Mouse (Mus musculus): ENCODE results near the gene Myo1d. TPM values are rescaled to one million over a fixed set of nuclear protein-coding genes. Genes with fewer than 3 reads are reported as not detected.

Myo1d gene
- total and polyA plus RNA-seq, 2 experiments from 2014 or later: 1.8 to 2.5 TPM

GRCm38 (mm10) chr11:80506483-80506882 lies 273.3 kb downstream of the Myo1d start:
- no peak overlapping the region for H3K9ac ChIP-seq (replicated peaks; ENCODE audit: low read length, poor library complexity, severe bottlenecking)
- no peaks in the 10 kb centered on the region for H3K27me3 ChIP-seq (ENCODE audit: insufficient read depth, low read length)
- no peak overlapping the region for H3K4me3 ChIP-seq (ENCODE audit: low read depth, low read length)
- H3K4me1 ChIP-seq (ENCODE audit: insufficient read depth, low read length): peaks cover 32% of the 10 kb centered on the region
- H3K36me3 ChIP-seq (ENCODE audit: insufficient read depth, low read length): no peaks in the 10 kb centered on the region
- no peak for TF ChIP-seq CTCF (IDR thresholded peaks at IDR 0.05)
- no peak for DNase-seq (ENCODE audit: low spot score)
- no peaks in the 10 kb centered on the region for H3K9me3 ChIP-seq (ENCODE audit: low read length)
- no peak for ATAC-seq (ENCODE audit: low FRiP score)
- H3K4me2 ChIP-seq (ENCODE audit: low read depth, low read length, poor library complexity, severe bottlenecking): no peak overlapping the region
- H3K27ac ChIP-seq (ENCODE audit: low read depth, low read length): no peak overlapping the region

GRCm38 (mm10) chr11:80505581-80505980 lies 274.2 kb downstream of the Myo1d start:
- ATAC-seq (ENCODE audit: low FRiP score): no peak
- Histone ChIP-seq H3K9me3 (ENCODE audit: low read length) (no peaks in the 10 kb centered on the region), H3K27me3 (ENCODE audit: insufficient read depth, low read length) (no peaks in the 10 kb centered on the region), H3K4me3 (ENCODE audit: low read depth, low read length) (no peak overlapping the region), H3K4me1 (ENCODE audit: insufficient read depth, low read length) (peaks cover 32% of the 10 kb centered on the region), H3K27ac (ENCODE audit: low read depth, low read length) (peak overlapping the region; percentile 99), H3K4me2 (ENCODE audit: low read depth, low read length, poor library complexity, severe bottlenecking) (no peak overlapping the region), H3K9ac (replicated peaks; ENCODE audit: low read length, poor library complexity, severe bottlenecking) (no peak overlapping the region), H3K36me3 (ENCODE audit: insufficient read depth, low read length) (no peaks in the 10 kb centered on the region)
- no peak for TF ChIP-seq CTCF (IDR thresholded peaks at IDR 0.05)
- no peak for DNase-seq (ENCODE audit: low spot score)
- whole genome bisulfite sequencing: 92% methylated on average over 3 of the region's 3 CpGs

- peak overlapping the region; percentile 99 for H3K27ac ChIP-seq (ENCODE audit: low read depth, low read length)
- no peaks in the 10 kb centered on the region for H3K9me3 ChIP-seq (ENCODE audit: low read length)
- H3K27me3 ChIP-seq (ENCODE audit: insufficient read depth, low read length): no peaks in the 10 kb centered on the region
- no peak overlapping the region for H3K4me3 ChIP-seq (ENCODE audit: low read depth, low read length)
- ATAC-seq (ENCODE audit: low FRiP score) (peak; percentile 17; the same call in 1 of the 2 replicates), DNase-seq (ENCODE audit: low spot score) (no peak)
- WGBS: 28% methylated on average over 6 of the region's 6 CpGs
- H3K4me2 ChIP-seq (ENCODE audit: low read depth, low read length, poor library complexity, severe bottlenecking): no peak overlapping the region
- H3K9ac ChIP-seq (replicated peaks; ENCODE audit: low read length, poor library complexity, severe bottlenecking): peak overlapping the region; percentile 29; the same call in 1 of the 2 replicates
- peaks cover 32% of the 10 kb centered on the region for H3K4me1 ChIP-seq (ENCODE audit: insufficient read depth, low read length)
- H3K36me3 ChIP-seq (ENCODE audit: insufficient read depth, low read length): no peaks in the 10 kb centered on the region
- no peak for TF ChIP-seq CTCF (IDR thresholded peaks at IDR 0.05)
These were observed 275.1 kb downstream of the Myo1d start for GRCm38 (mm10) chr11:80504519-80505385.

- peak; percentile 56 for TF ChIP-seq CTCF (IDR thresholded peaks at IDR 0.05)
- DNase-seq (ENCODE audit: low spot score): peak; percentile 98
- H3K4me1 ChIP-seq (ENCODE audit: insufficient read depth, low read length): peaks cover 35% of the 10 kb centered on the region
- H3K27me3 ChIP-seq (ENCODE audit: insufficient read depth, low read length): no peaks in the 10 kb centered on the region
- no peak overlapping the region for H3K4me2 ChIP-seq (ENCODE audit: low read depth, low read length, poor library complexity, severe bottlenecking)
- H3K9ac ChIP-seq (replicated peaks; ENCODE audit: low read length, poor library complexity, severe bottlenecking): peak overlapping the region; percentile 54; the same call in 1 of the 2 replicates
- H3K4me3 ChIP-seq (ENCODE audit: low read depth, low read length): no peak overlapping the region
- H3K27ac ChIP-seq (ENCODE audit: low read depth, low read length): peak overlapping the region; percentile 99
- no peaks in the 10 kb centered on the region for H3K9me3 ChIP-seq (ENCODE audit: low read length)
- peak; percentile 92 for ATAC-seq (ENCODE audit: low FRiP score)
- no peaks in the 10 kb centered on the region for H3K36me3 ChIP-seq (ENCODE audit: insufficient read depth, low read length)
- WGBS: 5% methylated on average over 13 of the region's 13 CpGs
These were observed 275.9 kb downstream of the Myo1d start for GRCm38 (mm10) chr11:80503726-80504452.

- H3K9me3 ChIP-seq (ENCODE audit: low read length): no peaks in the 10 kb centered on the region
- no peak for DNase-seq (ENCODE audit: low spot score)
- H3K4me2 ChIP-seq (ENCODE audit: low read depth, low read length, poor library complexity, severe bottlenecking): no peak overlapping the region
- H3K27me3 ChIP-seq (ENCODE audit: insufficient read depth, low read length): no peaks in the 10 kb centered on the region
- 68% methylated on average over 6 of the region's 6 CpGs for WGBS
- no peak for TF ChIP-seq CTCF (IDR thresholded peaks at IDR 0.05)
- H3K36me3 ChIP-seq (ENCODE audit: insufficient read depth, low read length): no peaks in the 10 kb centered on the region
- peak overlapping the region; percentile 99 for H3K27ac ChIP-seq (ENCODE audit: low read depth, low read length)
- 0 out of 2 replicates have a peak overlapping the region, but pooled peaks have one; percentile 54 for H3K9ac ChIP-seq (replicated peaks; ENCODE audit: low read length, poor library complexity, severe bottlenecking)
- no peak overlapping the region for H3K4me3 ChIP-seq (ENCODE audit: low read depth, low read length)
- H3K4me1 ChIP-seq (ENCODE audit: insufficient read depth, low read length): peaks cover 35% of the 10 kb centered on the region
- no peak for ATAC-seq (ENCODE audit: low FRiP score)
These were observed 276.5 kb downstream of the Myo1d start for GRCm38 (mm10) chr11:80503281-80503680.

GRCm38 (mm10) chr11:80499550-80499952 lies 280.3 kb downstream of the Myo1d start:
- TF ChIP-seq CTCF (IDR thresholded peaks at IDR 0.05): no peak
- WGBS: 64% methylated on average over 4 of the region's 4 CpGs

More at GRCm38 (mm10) chr11:80499550-80499952, 280.3 kb downstream of the Myo1d start:
- Histone ChIP-seq H3K9ac (replicated peaks; ENCODE audit: low read length, poor library complexity, severe bottlenecking) (no peak overlapping the region), H3K4me3 (ENCODE audit: low read depth, low read length) (no peak overlapping the region), H3K9me3 (ENCODE audit: low read length) (no peaks in the 10 kb centered on the region), H3K36me3 (ENCODE audit: insufficient read depth, low read length) (no peaks in the 10 kb centered on the region), H3K27me3 (ENCODE audit: insufficient read depth, low read length) (no peaks in the 10 kb centered on the region), H3K4me2 (ENCODE audit: low read depth, low read length, poor library complexity, severe bottlenecking) (no peak overlapping the region), H3K27ac (ENCODE audit: low read depth, low read length) (peak overlapping the region; percentile 12), H3K4me1 (ENCODE audit: insufficient read depth, low read length) (peaks cover 26% of the 10 kb centered on the region)
- DNase-seq (ENCODE audit: low spot score) (no peak), ATAC-seq (ENCODE audit: low FRiP score) (no peak)

All from midbrain, postnatal 0 days (tissue).